Mouse (Mus musculus) liver, embryonic 14.5 days (tissue): ENCODE measurements around the gene Appl1. TPM values are rescaled to one million over a fixed set of nuclear protein-coding genes. Genes with fewer than 3 reads are reported as not detected.
"Not testable (repeated sequence)": the region's sequence is repeated elsewhere in the genome, so short reads cannot be mapped to it uniquely, and the experiment has no call there.

Experiments
- ATAC-seq: fragments of 200-750 bp; cut with Nextera tagmentation; 2 replicates; pipeline ENCODE4 v1.8.0; 2017; ENCODE audit warnings: moderate number of reproducible peaks, mild to moderate bottlenecking, moderate library complexity; ENCODE audit not compliant: insufficient read depth
- DNase-seq, 3 experiments: peaks; one replicate each; pipeline ENCODE4 v3.0.0-alpha.2; 2012 to 2013; ENCODE audit warnings: low read depth in 3 of 3, low spot score in 3 of 3
- H3K27ac ChIP-seq: fragments of 300-500 bp; sonication (generic); 2 replicates; pipeline ENCODE4 v1.5.1; 2014; ENCODE audit warnings: moderate library complexity, mild to moderate bottlenecking, control low read depth, inconsistent platforms
- H3K27me3 ChIP-seq: fragments of 300-500 bp; sonication (generic); 2 replicates; pipeline ENCODE4 v1.6.1; 2014; ENCODE audit warnings: mild to moderate bottlenecking, low read length, moderate library complexity; ENCODE audit not compliant: control insufficient read depth, insufficient read depth
- H3K36me3 ChIP-seq: fragments of 300-500 bp; sonication (generic); replicated peaks from 2 replicates; pipeline ENCODE4 v1.6.1; 2014; ENCODE audit warnings: low read depth; ENCODE audit not compliant: control insufficient read depth, insufficient read depth
- H3K4me1 ChIP-seq, 2 experiments: fragments of 200-500 bp in 1 of 2; fragments of 300-500 bp in 1 of 2; sonication (generic) in 1 of 2; replicated peaks; 2 replicates each; pipeline ENCODE4 v1.6.1; 2012 to 2014; ENCODE audit warnings: antibody characterized with exemption in 1 of 2, inconsistent platforms in 1 of 2, low read length in 1 of 2; ENCODE audit not compliant: control insufficient read depth in 2 of 2, insufficient read depth in 2 of 2
- H3K4me2 ChIP-seq: fragments of 300-500 bp; sonication (generic); 2 replicates; pipeline ENCODE4 v1.6.1; 2014; ENCODE audit warnings: low read depth, mild to moderate bottlenecking, control low read depth, moderate library complexity
- H3K4me3 ChIP-seq, 2 experiments: fragments of 200-500 bp in 1 of 2; fragments of 300-500 bp in 1 of 2; sonication (generic) in 1 of 2; 2 replicates each; pipeline ENCODE4 v1.5.1; 2012 to 2014; ENCODE audit warnings: low read depth in 2 of 2, low read length in 2 of 2, mild to moderate bottlenecking in 2 of 2, control low read depth in 1 of 2, inconsistent platforms in 1 of 2, moderate library complexity in 1 of 2; ENCODE audit not compliant: insufficient read depth in 1 of 2
- H3K9ac ChIP-seq: fragments of 300-500 bp; sonication (generic); replicated peaks from 2 replicates; pipeline ENCODE4 v1.6.1; 2014; ENCODE audit warnings: mild to moderate bottlenecking, control low read depth, moderate library complexity
- H3K9me3 ChIP-seq: fragments of 300-500 bp; sonication (generic); 2 replicates; pipeline ENCODE4 v1.6.1; 2016; ENCODE audit warnings: low read length, mixed read lengths; ENCODE audit not compliant: control insufficient read depth
- CTCF ChIP-seq: IDR thresholded peaks from 2 replicates; pipeline ENCODE4 v1.5.1; 2016; ENCODE audit warnings: antibody characterized with exemption, low read depth, control low read depth
- EP300 ChIP-seq: IDR thresholded peaks from 2 replicates; pipeline ENCODE4 v1.6.1; 2016; ENCODE audit warnings: antibody characterized with exemption, low read depth
- WGBS: fragments of 180-500 bp; shearing (Covaris S2); extraction: QIAGEN DNeasy Blood & Tissue Kit; methylation state at CpG from one replicate; pipeline ENCODE4 v1.1.7; 2014; ENCODE audit not compliant: insufficient replicate concordance; 5-methylcytosine and 5-hydroxymethylcytosine counted together
- polyA plus RNA-seq, 2 experiments: library from polyadenylated mRNA; depleted of rRNA in 1 of 2; stranded (reverse) in 1 of 2; unstranded in 1 of 2; fragments of >200 nt; fragmentation: Nextera tagmentation in 1 of 2; extraction: Ambion mirVana in 1 of 2; gene quantifications; 2 replicates each; pipeline versions ENCODE4 v1.2.1 to v1.2.3; 2012 to 2014

Gene Appl1
- polyA plus RNA-seq, 2 experiments = 2.1 to 5.4 TPM

GRCm38 (mm10) chr14:26911826-26912225, 59.2 kb downstream of the Appl1 start:
- TF ChIP-seq EP300 (no peak), CTCF (no peak)
- H3K4me1 ChIP-seq = no peaks in the 10 kb centered on the region
- ATAC-seq (no peak), DNase-seq (no peak)
- H3K36me3 ChIP-seq = no peaks in the 10 kb centered on the region
- H3K4me2 ChIP-seq = no peak overlapping the region
- no peak overlapping the region for H3K27ac ChIP-seq
- no peak overlapping the region for H3K4me3 ChIP-seq
- H3K9me3 ChIP-seq = no peaks in the 10 kb centered on the region
- 84% methylated on average over 13 of the region's 13 CpGs for WGBS
- no peak overlapping the region for H3K9ac ChIP-seq
- H3K27me3 ChIP-seq = no peaks in the 10 kb centered on the region

- no peak overlapping the region for H3K27ac ChIP-seq
- H3K4me2 ChIP-seq = no peak overlapping the region
- no peaks in the 10 kb centered on the region for H3K36me3 ChIP-seq
- WGBS = 56% methylated on average over 6 of the region's 6 CpGs
- H3K4me3 ChIP-seq = no peak overlapping the region
- no peak overlapping the region for H3K9ac ChIP-seq
- no peak for ATAC-seq
- H3K4me1 ChIP-seq = no peaks in the 10 kb centered on the region
- no peak for DNase-seq
- no peaks in the 10 kb centered on the region for H3K27me3 ChIP-seq
- no peaks in the 10 kb centered on the region for H3K9me3 ChIP-seq
- TF ChIP-seq CTCF (no peak), EP300 (no peak)
Observed at GRCm38 (mm10) chr14:26911201-26911600, 59.8 kb downstream of the Appl1 start.

GRCm38 (mm10) chr14:26910461-26910860, 60.6 kb downstream of the Appl1 start:
- H3K9ac ChIP-seq, H3K27ac ChIP-seq, DNase-seq, H3K4me1 ChIP-seq, H3K9me3 ChIP-seq, H3K36me3 ChIP-seq, H3K4me3 ChIP-seq, H3K4me2 ChIP-seq, ATAC-seq, H3K27me3 ChIP-seq: not testable (repeated sequence)
- 56% methylated on average over 9 of the region's 9 CpGs for WGBS

- Histone ChIP-seq H3K9ac (no peak overlapping the region), H3K27me3 (no peaks in the 10 kb centered on the region), H3K9me3 (no peaks in the 10 kb centered on the region), H3K4me3 (no peak overlapping the region), H3K4me2 (no peak overlapping the region), H3K36me3 (no peaks in the 10 kb centered on the region), H3K4me1 (no peaks in the 10 kb centered on the region), H3K27ac (no peak overlapping the region)
- TF ChIP-seq CTCF (no peak), EP300 (no peak)
- 58% methylated on average over 4 of the region's 4 CpGs for WGBS
- ATAC-seq (no peak), DNase-seq (no peak)
Observed at GRCm38 (mm10) chr14:26907401-26907800, 63.6 kb downstream of the Appl1 start.

GRCm38 (mm10) chr14:26900893-26901292, 70.1 kb downstream of the Appl1 start:
- H3K9me3 ChIP-seq = no peaks in the 10 kb centered on the region
- no peak overlapping the region for H3K27ac ChIP-seq
- ATAC-seq = no peak
- H3K4me3 ChIP-seq = no peak overlapping the region
- no peak for DNase-seq
- no peaks in the 10 kb centered on the region for H3K27me3 ChIP-seq
- no peak overlapping the region for H3K9ac ChIP-seq
- H3K4me1 ChIP-seq = no peaks in the 10 kb centered on the region
- H3K36me3 ChIP-seq = no peaks in the 10 kb centered on the region
- H3K4me2 ChIP-seq = no peak overlapping the region
- TF ChIP-seq CTCF (no peak), EP300 (no peak)
- 57% methylated on average over 12 of the region's 12 CpGs for WGBS

GRCm38 (mm10) chr14:26899490-26899889, 71.5 kb downstream of the Appl1 start:
- ATAC-seq = no peak
- Histone ChIP-seq H3K4me1 (no peaks in the 10 kb centered on the region), H3K9ac (no peak overlapping the region), H3K27me3 (no peaks in the 10 kb centered on the region), H3K36me3 (no peaks in the 10 kb centered on the region), H3K4me2 (no peak overlapping the region), H3K27ac (no peak overlapping the region), H3K4me3 (no peak overlapping the region), H3K9me3 (no peaks in the 10 kb centered on the region)
- DNase-seq = no peak
- TF ChIP-seq EP300 = no peak
- 63% methylated on average over 2 of the region's 2 CpGs for WGBS
